Mouse (Mus musculus) kidney, adult 2 months (tissue): Measurements from ENCODE around the gene Fbxo36.

Experiments used
- CTCF ChIP-seq: fragments of 200-500 bp; conservative IDR thresholded peaks from 2 replicates; pipeline ENCODE4 v1.5.1; 2011; ENCODE audit warnings: low read depth, mild to moderate bottlenecking, control low read depth, low read length, moderate library complexity, mixed read lengths; ENCODE audit not compliant: insufficient read depth, insufficient read length
- POLR2A ChIP-seq: fragments of 200-500 bp; IDR thresholded peaks from one replicate; pipeline ENCODE4 v1.6.1; 2011; ENCODE audit warnings: low read depth, low read length, control low read depth

GRCm38 (mm10) chr1:84889330-84890004, 49.8 kb downstream of the Fbxo36 start:
- TF ChIP-seq CTCF (no peak), POLR2A (no peak)
